Mouse (Mus musculus): ENCODE data around the gene Trim44.

- TF ChIP-seq POLR2A (IDR thresholded peaks at IDR 0.05; ENCODE audit: insufficient read depth, low read depth, low read length) = no peak
- no peak for TF ChIP-seq CTCF (IDR thresholded peaks at IDR 0.05; ENCODE audit: insufficient read depth, low read depth, low read length)
These were observed 93.0 kb downstream of the Trim44 start for GRCm38 (mm10) chr2:102314610-102315009.
